Mouse (Mus musculus): ENCODE measurements around the gene Dpp9. TPM values are rescaled to one million over a fixed set of nuclear protein-coding genes. Genes with fewer than 3 reads are reported as not detected.

Gene Dpp9
- 10.7 and 20.1 TPM in 2 replicates for total RNA-seq (2014; rRNA removed)
- 55.4 and 60.3 TPM in 2 replicates for polyA plus RNA-seq (2012; rRNA removed)

- Histone ChIP-seq H3K36me3 (ENCODE audit: control insufficient read depth, insufficient read depth, low read length) (no peaks in the 10 kb centered on the region), H3K4me1 (ENCODE audit: control insufficient read depth, insufficient read depth, low read length) (peaks cover 22% of the 10 kb centered on the region), H3K4me3 (ENCODE audit: insufficient read depth, low read depth, low read length) (peak within 1 kb of the TSS; percentile 90), H3K79me2 (ENCODE audit: control insufficient read depth, insufficient read depth, low read length) (peaks cover 26% of the 10 kb centered on the region), H3K27ac (replicated peaks; ENCODE audit: insufficient read depth, low read depth, low read length) (peak within 1 kb of the TSS; percentile 93), H3K9ac (ENCODE audit: low read depth, low read length) (peak within 1 kb of the TSS; percentile 93), H3K27me3 (ENCODE audit: control insufficient read depth, insufficient read depth, low read length) (no peaks in the 10 kb centered on the region)
- TF ChIP-seq POLR2A (IDR thresholded peaks at IDR 0.05; ENCODE audit: extremely low read depth, insufficient read depth, low read length), result peak; percentile 55
- peak; percentile 17; the same call in 1 of the 2 replicates for TF ChIP-seq CTCF (IDR thresholded peaks at IDR 0.05; ENCODE audit: low read depth, low read length)
- DNase-seq (ENCODE audit: extremely low read depth, low read depth, low spot score), result peak; percentile 93
- under 1% methylated on average over 78 of the region's 78 CpGs for WGBS
Measured at GRCm38 (mm10) chr17:56218377-56219191, at the start of gene Dpp9. Gene Dpp9 (minus strand): TSS chr17:56218905.

GRCm38 (mm10) chr17:56266271-56266670, 47.6 kb upstream of the Dpp9 start:
- TF ChIP-seq CTCF (IDR thresholded peaks at IDR 0.05; ENCODE audit: low read depth, low read length), result no peak
- TF ChIP-seq POLR2A (IDR thresholded peaks at IDR 0.05; ENCODE audit: extremely low read depth, insufficient read depth, low read length), result no peak
- Histone ChIP-seq H3K4me3 (ENCODE audit: insufficient read depth, low read depth, low read length) (no peak overlapping the region), H3K9ac (ENCODE audit: low read depth, low read length) (no peak overlapping the region), H3K4me1 (ENCODE audit: control insufficient read depth, insufficient read depth, low read length) (peaks cover 4% of the 10 kb centered on the region), H3K36me3 (ENCODE audit: control insufficient read depth, insufficient read depth, low read length) (peaks cover 4% of the 10 kb centered on the region; the same call in 1 of the 2 replicates), H3K27ac (replicated peaks; ENCODE audit: insufficient read depth, low read depth, low read length) (no peak overlapping the region), H3K27me3 (ENCODE audit: control insufficient read depth, insufficient read depth, low read length) (no peaks in the 10 kb centered on the region), H3K79me2 (ENCODE audit: control insufficient read depth, insufficient read depth, low read length) (no peaks in the 10 kb centered on the region)
- 74% methylated on average over 3 of the region's 3 CpGs for WGBS
- no peak for DNase-seq (ENCODE audit: extremely low read depth, low read depth, low spot score)

- no peaks in the 10 kb centered on the region for H3K79me2 ChIP-seq (ENCODE audit: control insufficient read depth, insufficient read depth, low read length)
- peaks cover 8% of the 10 kb centered on the region for H3K4me1 ChIP-seq (ENCODE audit: control insufficient read depth, insufficient read depth, low read length)
- DNase-seq (ENCODE audit: extremely low read depth, low read depth, low spot score), result no peak
- H3K27me3 ChIP-seq (ENCODE audit: control insufficient read depth, insufficient read depth, low read length), result no peaks in the 10 kb centered on the region
- H3K4me3 ChIP-seq (ENCODE audit: insufficient read depth, low read depth, low read length), result no peak overlapping the region
- no peak overlapping the region for H3K9ac ChIP-seq (ENCODE audit: low read depth, low read length)
- 70% methylated on average over 3 of the region's 3 CpGs for WGBS
- H3K27ac ChIP-seq (replicated peaks; ENCODE audit: insufficient read depth, low read depth, low read length), result no peak overlapping the region
- no peak for TF ChIP-seq POLR2A (IDR thresholded peaks at IDR 0.05; ENCODE audit: extremely low read depth, insufficient read depth, low read length)
- no peak for TF ChIP-seq CTCF (IDR thresholded peaks at IDR 0.05; ENCODE audit: low read depth, low read length)
- peaks cover 2% of the 10 kb centered on the region; the same call in 1 of the 2 replicates for H3K36me3 ChIP-seq (ENCODE audit: control insufficient read depth, insufficient read depth, low read length)
Measured at GRCm38 (mm10) chr17:56265869-56266268, 47.2 kb upstream of the Dpp9 start.

- Histone ChIP-seq H3K4me1 (ENCODE audit: control insufficient read depth, insufficient read depth, low read length) (peaks cover 13% of the 10 kb centered on the region), H3K27ac (replicated peaks; ENCODE audit: insufficient read depth, low read depth, low read length) (no peak overlapping the region), H3K4me3 (ENCODE audit: insufficient read depth, low read depth, low read length) (no peak overlapping the region), H3K79me2 (ENCODE audit: control insufficient read depth, insufficient read depth, low read length) (0 out of 2 replicates have a peak, but pooled peaks cover 3% of the 10 kb centered on the region), H3K27me3 (ENCODE audit: control insufficient read depth, insufficient read depth, low read length) (no peaks in the 10 kb centered on the region), H3K9ac (ENCODE audit: low read depth, low read length) (no peak overlapping the region), H3K36me3 (ENCODE audit: control insufficient read depth, insufficient read depth, low read length) (peaks cover 8% of the 10 kb centered on the region)
- 49% methylated on average over 4 of the region's 4 CpGs for WGBS
- no peak for DNase-seq (ENCODE audit: extremely low read depth, low read depth, low spot score)
- no peak for TF ChIP-seq POLR2A (IDR thresholded peaks at IDR 0.05; ENCODE audit: extremely low read depth, insufficient read depth, low read length)
- TF ChIP-seq CTCF (IDR thresholded peaks at IDR 0.05; ENCODE audit: low read depth, low read length), result no peak
Measured at GRCm38 (mm10) chr17:56265011-56265410, 46.3 kb upstream of the Dpp9 start.

- H3K9ac ChIP-seq (ENCODE audit: low read depth, low read length), result no peak overlapping the region
- H3K36me3 ChIP-seq (ENCODE audit: control insufficient read depth, insufficient read depth, low read length), result peaks cover 16% of the 10 kb centered on the region
- no peak overlapping the region for H3K4me3 ChIP-seq (ENCODE audit: insufficient read depth, low read depth, low read length)
- no peaks in the 10 kb centered on the region for H3K27me3 ChIP-seq (ENCODE audit: control insufficient read depth, insufficient read depth, low read length)
- TF ChIP-seq POLR2A (IDR thresholded peaks at IDR 0.05; ENCODE audit: extremely low read depth, insufficient read depth, low read length), result no peak
- peak; percentile 89 for TF ChIP-seq CTCF (IDR thresholded peaks at IDR 0.05; ENCODE audit: low read depth, low read length)
- DNase-seq (ENCODE audit: extremely low read depth, low read depth, low spot score), result peak; percentile 56
- no peak overlapping the region for H3K27ac ChIP-seq (replicated peaks; ENCODE audit: insufficient read depth, low read depth, low read length)
- 13% methylated on average over 8 of the region's 8 CpGs for WGBS
- H3K4me1 ChIP-seq (ENCODE audit: control insufficient read depth, insufficient read depth, low read length), result peaks cover 21% of the 10 kb centered on the region
- H3K79me2 ChIP-seq (ENCODE audit: control insufficient read depth, insufficient read depth, low read length), result peaks cover 13% of the 10 kb centered on the region
Measured at GRCm38 (mm10) chr17:56264020-56264419, 45.3 kb upstream of the Dpp9 start.

GRCm38 (mm10) chr17:56262645-56263094, 44.0 kb upstream of the Dpp9 start:
- Histone ChIP-seq H3K4me1 (ENCODE audit: control insufficient read depth, insufficient read depth, low read length) (peaks cover 30% of the 10 kb centered on the region), H3K36me3 (ENCODE audit: control insufficient read depth, insufficient read depth, low read length) (peaks cover 17% of the 10 kb centered on the region), H3K4me3 (ENCODE audit: insufficient read depth, low read depth, low read length) (no peak overlapping the region), H3K79me2 (ENCODE audit: control insufficient read depth, insufficient read depth, low read length) (peaks cover 25% of the 10 kb centered on the region), H3K9ac (ENCODE audit: low read depth, low read length) (no peak overlapping the region), H3K27me3 (ENCODE audit: control insufficient read depth, insufficient read depth, low read length) (no peaks in the 10 kb centered on the region), H3K27ac (replicated peaks; ENCODE audit: insufficient read depth, low read depth, low read length) (no peak overlapping the region)
- TF ChIP-seq POLR2A (IDR thresholded peaks at IDR 0.05; ENCODE audit: extremely low read depth, insufficient read depth, low read length) (no peak), CTCF (IDR thresholded peaks at IDR 0.05; ENCODE audit: low read depth, low read length) (no peak)
- WGBS, result 32% methylated on average over 3 of the region's 3 CpGs
- no peak for DNase-seq (ENCODE audit: extremely low read depth, low read depth, low spot score)

Data from liver, adult 2 months (tissue).